Mouse (Mus musculus) activated CD4-positive, CD25-positive, alpha-beta regulatory T cell (primary cell): ENCODE results near the gene Vmn2r86. TPM values are rescaled to one million over a fixed set of nuclear protein-coding genes. Genes with fewer than 3 reads are reported as not detected.

ENCODE experiments used
- polyA plus RNA-seq, 2 experiments: library from polyadenylated mRNA; unstranded; fragments of 100-300 nt; shearing (Covaris generic); gene quantifications; one replicate each; pipeline ENCODE4 v1.2.1; 2017

Vmn2r86 gene
- polyA plus RNA-seq: under 1 TPM in 1 of 2 experiments, not detected in 1; 0.25 TPM

DNA sequence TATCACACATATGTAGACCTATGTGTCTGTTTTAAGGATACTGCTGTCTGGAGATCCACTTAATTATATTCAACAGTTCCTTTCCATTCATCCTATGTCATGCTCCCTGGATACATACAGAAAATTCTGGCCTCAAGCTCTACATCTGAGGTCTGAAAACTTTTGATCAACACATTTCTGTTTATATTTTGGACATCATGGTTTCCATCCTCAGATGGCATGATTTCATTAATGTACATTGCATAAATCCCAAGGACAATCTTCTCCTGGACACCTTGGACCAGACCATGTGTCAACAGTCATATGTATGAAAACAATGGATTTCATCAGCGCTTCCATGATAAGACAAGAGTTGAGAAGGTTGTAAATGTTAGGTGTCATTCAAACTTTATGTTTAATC is at the start of gene Vmn2r86:
Vmn2r86 (minus strand) TSS at position 101 of the 400 bp plus-strand sequence.

DNA sequence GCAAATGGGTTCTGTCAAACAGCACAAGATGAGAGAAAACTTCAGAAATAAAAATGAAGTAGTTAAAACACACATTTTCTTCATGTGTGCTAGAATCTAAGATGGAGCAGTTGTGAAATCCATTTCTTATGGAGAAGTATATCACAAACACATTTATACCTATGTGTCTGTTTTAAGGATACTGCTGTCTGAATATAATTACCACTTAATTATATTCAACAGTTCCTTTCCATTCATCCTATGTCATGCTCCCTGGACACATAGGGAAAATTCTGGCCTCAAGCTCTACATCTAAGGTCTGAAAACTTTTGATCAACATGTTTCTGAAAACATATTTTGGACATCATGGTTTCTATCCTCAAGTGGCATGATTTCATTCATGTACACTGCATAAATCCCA is 41.4 kb upstream of the Vmn2r86 start, which contains the start of gene Vmn2r87:
Vmn2r87 (minus strand) TSS at position 101 of the 400 bp plus-strand sequence.

DNA sequence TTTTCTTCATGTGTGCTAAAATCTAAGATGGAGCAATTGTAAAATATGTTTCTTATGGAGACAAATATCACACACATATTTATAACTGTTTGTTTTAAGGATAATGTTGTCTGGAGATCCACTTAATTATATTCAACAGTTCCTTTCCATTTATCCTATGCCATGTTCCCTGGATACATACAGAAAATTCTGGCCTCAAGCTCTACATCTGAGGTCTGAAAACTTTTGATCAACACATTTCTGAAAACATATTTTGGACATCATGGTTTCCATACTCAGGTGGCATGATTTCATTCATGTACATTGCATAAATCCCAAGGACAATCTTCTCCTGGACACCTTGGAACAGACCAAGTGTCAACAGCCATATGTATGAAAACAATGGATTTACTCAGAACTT is 26.2 kb downstream of the Vmn2r86 start, which contains the start of gene Vmn2r85:
Vmn2r85 (minus strand) TSS at position 101 of the 400 bp plus-strand sequence.

DNA sequence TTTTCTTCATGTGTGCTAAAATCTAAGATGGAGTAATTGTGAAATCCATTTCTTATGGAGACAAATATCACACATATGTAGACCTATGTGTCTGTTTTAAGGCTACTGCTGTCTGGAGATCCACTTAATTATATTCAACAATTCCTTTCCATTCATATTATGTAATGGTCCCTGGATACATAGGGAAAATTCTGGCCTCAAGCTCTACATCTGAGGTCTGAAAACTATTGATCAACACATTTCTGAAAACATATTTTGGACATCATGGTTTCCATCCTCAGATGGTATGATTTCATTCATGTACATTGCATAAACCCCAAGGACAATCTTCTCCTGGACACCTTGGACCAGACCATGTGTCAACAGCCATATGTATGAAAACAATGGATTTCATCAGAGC is 61.6 kb downstream of the Vmn2r86 start, which contains the start of gene Vmn2r84:
Vmn2r84 (minus strand) TSS at position 101 of the 400 bp plus-strand sequence.

Other genes with a start within 250 kb of the Vmn2r86 start
- not detected for gene Olfr827, start 241.6 kb downstream of the Vmn2r86 start, polyA plus RNA-seq
- not detected for gene Neurod4, start 175.8 kb downstream of the Vmn2r86 start, polyA plus RNA-seq
- 100 to 1,000 TPM; 125 to 232 TPM for gene Tespa1, start 133.2 kb downstream of the Vmn2r86 start, polyA plus RNA-seq
- gene Vmn2r84, start 61.7 kb downstream of the Vmn2r86 start, polyA plus RNA-seq: under 1 TPM; 0.70 to 0.75 TPM
- gene Vmn2r85, start 26.3 kb downstream of the Vmn2r86 start, polyA plus RNA-seq: under 1 TPM in 1 of 2 experiments, not detected in 1; 0.06 TPM
- not detected for gene Vmn2r87, start 41.3 kb upstream of the Vmn2r86 start, polyA plus RNA-seq